Mouse (Mus musculus) embryonic fibroblast, embryonic 13.5 days (primary cell): Measurements from ENCODE around the gene Cacna1d.

Experiments
- CTCF ChIP-seq: IDR thresholded peaks from 2 replicates; pipeline ENCODE4 v1.5.1; 2011; ENCODE audit warnings: mild to moderate bottlenecking, control low read depth, low read length, moderate library complexity, borderline replicate concordance; ENCODE audit not compliant: insufficient read depth
- POLR2A ChIP-seq: IDR thresholded peaks from 2 replicates; pipeline ENCODE4 v1.6.1; 2011; ENCODE audit warnings: low read depth, mild to moderate bottlenecking, control low read depth, low read length, moderate library complexity

DNA sequence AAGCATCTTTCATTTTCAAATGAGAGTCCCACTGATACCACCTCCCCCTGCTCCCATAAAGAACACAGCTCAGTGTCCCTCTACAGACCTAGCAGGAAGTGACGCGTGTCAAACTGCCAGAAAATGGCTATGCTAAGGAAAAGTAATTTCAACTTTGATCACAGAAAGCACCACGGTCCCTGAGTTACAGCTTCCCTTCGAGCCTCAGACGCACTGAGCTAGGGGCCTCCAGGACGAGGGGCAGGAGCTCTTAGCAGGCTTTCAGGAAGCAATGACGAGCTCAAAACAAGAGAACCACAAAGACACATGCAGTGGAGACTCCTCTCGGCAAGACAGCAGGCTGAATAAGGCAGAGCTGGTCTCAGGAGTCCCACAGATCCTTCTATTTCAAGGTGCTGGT lies 243.1 kb downstream of the Cacna1d start:
- TF ChIP-seq CTCF (no peak), POLR2A (no peak)
